In genomic region chr14:102843700-102844099, GRCm38 (mm10) we compare ENCODE assay signal across 25 mouse cellular contexts.
DNase-seq lines count a peak whose midpoint lies in the region; ATAC-seq lines count a peak whose summit lies in the region.
"Had no signal": no experiment of that assay in that cellular context is flagged by ENCODE, and none has a peak within 500 bp of the region (broad histone marks: within the 10 kb centered on the region; RNA-seq: fewer than 3 reads in every experiment).

No protein-coding gene starts in this region.

- H3K4me3 ChIP-seq in midbrain, embryonic 11.5 days (ENCODE audit: low read depth, low read length) = no peak overlapping the region
- H3K4me3 ChIP-seq: embryonic facial prominence, embryonic 12.5 days; embryonic facial prominence, embryonic 15.5 days; gastrocnemius, adult 2 months had no signal

- H3K27ac ChIP-seq in midbrain, embryonic 11.5 days (ENCODE audit: low read depth, low read length) = no peak overlapping the region
- H3K27ac ChIP-seq: embryonic facial prominence, embryonic 12.5 days; embryonic facial prominence, embryonic 15.5 days; gastrocnemius, adult 2 months; hindbrain, embryonic 14.5 days; hindbrain, postnatal 0 days had no signal

- ATAC-seq in granulocyte monocyte progenitor cell, adult 5-6 weeks (replicated peaks; ENCODE audit: poor library complexity, severe bottlenecking) = peak; percentile 96
- peak; percentile 93 for ATAC-seq in megakaryocyte progenitor cell, adult 5-6 weeks (replicated peaks; ENCODE audit: poor library complexity)
- no peak for ATAC-seq in midbrain, embryonic 11.5 days (ENCODE audit: low FRiP score)
- ATAC-seq: forebrain, embryonic 14.5 days; forebrain, postnatal 0 days; hindbrain, postnatal 0 days; inflammation-experienced regulatory T-cells, adult 6 months; intestine, embryonic 16.5 days had no signal

- intact Hi-C loops in heart, postnatal 25 days (cut with DNase I) = no loop called here

- 85% methylated on average over 3 of the region's 3 CpGs for WGBS in midbrain, embryonic 11.5 days

- no peaks in the 10 kb centered on the region for H3K9me3 ChIP-seq in midbrain, embryonic 11.5 days (ENCODE audit: control insufficient read depth, low read length)
- H3K9me3 ChIP-seq: embryonic facial prominence, embryonic 12.5 days; embryonic facial prominence, embryonic 15.5 days had no signal

- no peak overlapping the region for H3K9ac ChIP-seq in midbrain, embryonic 11.5 days (ENCODE audit: low read length)
- H3K9ac ChIP-seq: embryonic facial prominence, embryonic 12.5 days; embryonic facial prominence, embryonic 15.5 days; forebrain, postnatal 0 days; hindbrain, embryonic 14.5 days had no signal

- no peak overlapping the region for H3K4me2 ChIP-seq in midbrain, embryonic 11.5 days
- H3K4me2 ChIP-seq: embryonic facial prominence, embryonic 12.5 days; embryonic facial prominence, embryonic 15.5 days; heart, embryonic 11.5 days; hindbrain, embryonic 14.5 days had no signal

- no peaks in the 10 kb centered on the region for H3K27me3 ChIP-seq in midbrain, embryonic 11.5 days (ENCODE audit: control insufficient read depth, insufficient read depth, low read length)
- H3K27me3 ChIP-seq: CH12.LX; embryonic facial prominence, embryonic 12.5 days; embryonic facial prominence, embryonic 15.5 days had no signal

- DNase-seq in heart, adult 11 months = peak; percentile 81
- DNase-seq in heart, postnatal 25 days (ENCODE audit: low spot score) = no peak
- DNase-seq in spleen, postnatal 4 days (ENCODE audit: low spot score in 2 of 2) = no peak
- no peak for DNase-seq in midbrain, embryonic 11.5 days (ENCODE audit: low spot score, missing footprints)
- DNase-seq: adrenal gland, adult 2 months; adrenal gland, postnatal 14 days; B cell, adult 2 months; cerebellum, adult 11-12 months; cerebellum, adult 8-10 months; forebrain, postnatal 0 days; gastrocnemius, adult 2 months; gastrocnemius, postnatal 25 days; heart, postnatal 36 days had no signal

- no peaks in the 10 kb centered on the region for H3K4me1 ChIP-seq in midbrain, embryonic 11.5 days (ENCODE audit: control insufficient read depth, insufficient read depth, low read length)
- H3K4me1 ChIP-seq: embryonic facial prominence, embryonic 12.5 days; embryonic facial prominence, embryonic 15.5 days had no signal

- no peaks in the 10 kb centered on the region for H3K36me3 ChIP-seq in midbrain, embryonic 11.5 days (ENCODE audit: control insufficient read depth, insufficient read depth, low read length)
- H3K36me3 ChIP-seq: embryonic facial prominence, embryonic 12.5 days; embryonic facial prominence, embryonic 15.5 days; G1E had no signal
